Mouse (Mus musculus) embryonic facial prominence, embryonic 14.5 days (tissue): ENCODE results near the gene Sag. TPM values are rescaled to one million over a fixed set of nuclear protein-coding genes. Genes with fewer than 3 reads are reported as not detected.

Source experiments
- ATAC-seq: fragments of 200-750 bp; cut with Nextera tagmentation; 2 replicates; pipeline ENCODE4 v1.8.0; 2017; ENCODE audit warnings: low read depth, moderate number of reproducible peaks, moderate TSS enrichment
- DNase-seq: peaks from one replicate; pipeline ENCODE4 v3.0.0-alpha.2; 2015; ENCODE audit warnings: low spot score
- H3K27ac ChIP-seq: fragments of 300-500 bp; sonication (generic); replicated peaks from 2 replicates; pipeline ENCODE4 v1.5.1; 2014; ENCODE audit warnings: low read depth, mild to moderate bottlenecking, low read length, moderate library complexity
- H3K27me3 ChIP-seq: fragments of 300-500 bp; sonication (generic); replicated peaks from 2 replicates; pipeline ENCODE4 v1.6.1; 2014; ENCODE audit warnings: low read length; ENCODE audit not compliant: control insufficient read depth, insufficient read depth
- H3K36me3 ChIP-seq: fragments of 300-500 bp; sonication (generic); 2 replicates; pipeline ENCODE4 v1.6.1; 2014; ENCODE audit warnings: low read length, mixed read lengths; ENCODE audit not compliant: control insufficient read depth, insufficient read depth
- H3K4me1 ChIP-seq: fragments of 300-500 bp; sonication (generic); 2 replicates; pipeline ENCODE4 v1.6.1; 2014; ENCODE audit warnings: antibody characterized with exemption, low read length; ENCODE audit not compliant: control insufficient read depth, insufficient read depth
- H3K4me2 ChIP-seq: fragments of 300-500 bp; sonication (generic); 2 replicates; pipeline ENCODE4 v1.6.1; 2014; ENCODE audit warnings: low read depth, mild to moderate bottlenecking, low read length, moderate library complexity, mixed read lengths
- H3K4me3 ChIP-seq: fragments of 300-500 bp; sonication (generic); 2 replicates; pipeline ENCODE4 v1.5.1; 2014; ENCODE audit warnings: low read depth, mild to moderate bottlenecking, low read length
- H3K9ac ChIP-seq: fragments of 300-500 bp; sonication (generic); 2 replicates; pipeline ENCODE4 v1.6.1; 2014; ENCODE audit warnings: low read depth, mild to moderate bottlenecking, low read length, moderate library complexity, mixed read lengths
- H3K9me3 ChIP-seq: fragments of 300-500 bp; sonication (generic); 2 replicates; pipeline ENCODE4 v1.6.1; 2016; ENCODE audit warnings: low read length; ENCODE audit not compliant: control insufficient read depth
- WGBS: fragments of 180-500 bp; shearing (Covaris S2); extraction: QIAGEN DNeasy Blood & Tissue Kit; methylation state at CpG from one replicate; pipeline ENCODE4 v1.1.7; 2014; 5-methylcytosine and 5-hydroxymethylcytosine counted together
- polyA plus RNA-seq: library from polyadenylated mRNA; unstranded; fragments of >200 nt; fragmentation: Nextera tagmentation; extraction: Ambion mirVana; gene quantifications from 2 replicates; pipeline ENCODE4 v1.2.1, GENCODE M21; 2014

Gene Sag
- 2.1 and 2.4 TPM in 2 replicates for polyA plus RNA-seq

DNA sequence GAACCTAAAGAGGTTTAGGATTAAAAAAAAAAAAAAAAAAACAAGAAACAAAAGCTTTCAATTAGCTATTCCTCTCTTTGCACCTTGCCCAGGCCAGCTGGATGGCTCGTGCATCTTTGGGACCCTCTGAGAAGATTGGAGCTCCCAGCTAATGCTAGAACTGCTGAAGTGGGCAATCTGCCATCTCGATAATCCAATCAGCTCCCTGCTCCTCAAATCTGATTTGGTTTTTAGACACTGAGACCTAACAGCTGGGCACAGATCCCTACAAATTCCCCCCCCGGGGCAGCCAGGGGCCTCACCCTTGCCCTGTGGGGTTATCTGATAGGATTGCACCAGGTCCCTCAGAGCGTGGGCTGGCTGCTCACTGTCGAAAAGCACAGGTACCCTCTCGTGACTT lies at the start of gene Sag:
Gene Sag (plus strand): TSS at position 105 of the 400 bp plus-strand sequence.
- Histone ChIP-seq H3K36me3 (no peaks in the 10 kb centered on the region), H3K4me2 (no peak within 1 kb of the TSS), H3K9me3 (no peaks in the 10 kb centered on the region), H3K4me3 (no peak within 1 kb of the TSS), H3K4me1 (no peaks in the 10 kb centered on the region), H3K9ac (no peak within 1 kb of the TSS), H3K27me3 (no peaks in the 10 kb centered on the region), H3K27ac (0 out of 2 replicates have a peak within 1 kb of the TSS, but pooled peaks have one; percentile 15)
- DNase-seq, result peak; percentile 20
- ATAC-seq, result no peak; the same call in 1 of the 2 replicates
- 55% methylated on average over 6 of the region's 6 CpGs for WGBS

DNA sequence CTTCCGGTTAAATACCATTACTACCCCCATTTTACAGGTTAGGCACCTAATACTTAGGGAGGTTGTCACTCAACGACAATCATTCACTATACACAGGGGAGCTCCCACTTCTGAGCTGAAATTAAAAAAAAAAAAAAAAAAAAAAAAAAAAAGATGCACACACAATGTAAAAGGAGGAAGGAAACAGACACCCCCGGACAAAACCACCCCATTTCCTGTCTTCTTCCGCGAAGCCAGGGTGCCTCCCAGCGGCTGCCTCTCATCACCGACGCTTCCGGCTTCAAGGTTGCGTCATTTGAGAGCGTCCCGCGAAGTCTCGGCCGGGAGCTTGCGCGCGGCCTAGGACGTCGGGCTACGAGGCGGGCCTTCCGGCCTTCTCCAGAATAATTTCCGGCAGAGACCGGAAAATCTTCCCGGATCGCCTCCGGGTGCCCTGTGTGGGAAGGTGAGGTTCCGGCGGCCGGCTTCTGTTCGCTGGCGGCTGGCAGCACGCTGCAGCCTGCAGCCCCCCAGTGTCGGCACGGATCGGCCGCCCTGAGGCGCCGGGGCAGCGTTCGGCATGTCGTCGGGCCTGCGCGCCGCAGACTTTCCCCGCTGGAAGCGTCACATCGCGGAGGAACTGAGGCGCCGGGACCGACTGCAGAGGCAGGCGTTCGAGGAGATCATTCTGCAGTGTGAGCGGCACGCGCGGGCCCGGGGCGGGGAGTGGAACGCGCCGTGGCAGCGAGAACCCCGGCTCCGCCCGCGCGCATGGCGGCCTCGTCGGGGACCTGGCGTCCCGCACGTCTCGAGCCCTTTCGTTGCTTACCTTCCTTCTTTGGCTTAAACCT lies 47.6 kb upstream of the Sag start, which contains the start of gene Atg16l1:
Gene Atg16l1 (plus strand): TSS at position 230 of the 830 bp plus-strand sequence.
- peak within 1 kb of the TSS; percentile 69 for H3K4me2 ChIP-seq
- 2% methylated on average over 42 of the region's 79 CpGs for WGBS
- 0 out of 2 replicates have a peak, but pooled peaks cover 8% of the 10 kb centered on the region for H3K4me1 ChIP-seq
- peak within 1 kb of the TSS; percentile 93 for H3K27ac ChIP-seq
- no peaks in the 10 kb centered on the region for H3K27me3 ChIP-seq
- H3K9me3 ChIP-seq, result no peaks in the 10 kb centered on the region
- H3K36me3 ChIP-seq, result peaks cover 14% of the 10 kb centered on the region
- ATAC-seq, result peak; percentile 99
- DNase-seq, result peak; percentile 99
- peak within 1 kb of the TSS; percentile 97 for H3K4me3 ChIP-seq
- peak within 1 kb of the TSS; percentile 97 for H3K9ac ChIP-seq

DNA sequence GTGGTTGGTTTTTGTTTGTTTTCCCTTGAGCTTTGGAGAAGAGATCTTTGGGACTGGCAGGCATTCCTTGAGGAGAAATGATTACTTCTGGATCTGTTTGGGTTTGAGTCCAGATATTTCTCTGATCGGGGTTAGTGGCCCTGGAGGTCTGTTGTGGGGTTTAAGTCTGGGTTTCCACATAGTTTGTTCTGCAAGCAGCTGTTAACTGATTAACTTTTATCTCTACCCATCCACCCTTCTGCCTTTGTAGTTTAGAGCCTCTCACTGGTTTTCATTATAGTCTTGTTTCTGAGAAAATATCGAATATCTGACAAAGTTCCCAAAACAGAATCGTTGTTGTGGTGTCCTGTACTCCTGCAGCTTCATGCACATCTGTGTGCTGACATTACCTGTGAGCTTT lies 39.7 kb upstream of the Sag start:
- Histone ChIP-seq H3K4me3 (no peak overlapping the region), H3K4me2 (no peak overlapping the region), H3K27me3 (no peaks in the 10 kb centered on the region), H3K36me3 (peaks cover 92% of the 10 kb centered on the region), H3K9me3 (no peaks in the 10 kb centered on the region), H3K9ac (no peak overlapping the region), H3K27ac (no peak overlapping the region), H3K4me1 (no peaks in the 10 kb centered on the region)
- DNase-seq (no peak), ATAC-seq (no peak)
- 83% methylated on average over 3 of the region's 3 CpGs for WGBS

DNA sequence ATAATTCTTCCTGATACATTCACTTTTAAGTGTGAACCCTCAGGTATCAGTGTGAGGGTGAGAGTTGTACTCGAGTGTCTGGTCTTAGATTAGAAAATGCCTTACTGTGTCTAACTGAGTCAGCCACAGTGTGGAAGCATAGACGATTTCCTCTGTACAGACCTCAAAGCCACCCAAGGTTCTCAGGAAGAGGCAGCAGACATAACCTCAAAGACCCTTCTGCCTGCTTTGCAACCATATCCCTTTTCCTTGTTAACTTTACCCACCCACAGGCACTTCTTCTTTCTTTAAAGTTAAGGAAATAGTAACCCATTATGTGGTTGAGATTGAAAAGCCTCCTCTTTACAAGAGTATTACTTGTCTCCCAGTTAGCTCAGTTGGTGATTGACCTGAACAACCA lies 37.7 kb upstream of the Sag start:
- no peaks in the 10 kb centered on the region for H3K4me1 ChIP-seq
- no peaks in the 10 kb centered on the region for H3K9me3 ChIP-seq
- H3K9ac ChIP-seq, result no peak overlapping the region
- no peak overlapping the region for H3K4me2 ChIP-seq
- H3K4me3 ChIP-seq, result no peak overlapping the region
- peaks cover 97% of the 10 kb centered on the region for H3K36me3 ChIP-seq
- WGBS, result 91% methylated on average over 2 of the region's 2 CpGs
- no peak for ATAC-seq
- H3K27me3 ChIP-seq, result no peaks in the 10 kb centered on the region
- DNase-seq, result no peak
- H3K27ac ChIP-seq, result no peak overlapping the region

DNA sequence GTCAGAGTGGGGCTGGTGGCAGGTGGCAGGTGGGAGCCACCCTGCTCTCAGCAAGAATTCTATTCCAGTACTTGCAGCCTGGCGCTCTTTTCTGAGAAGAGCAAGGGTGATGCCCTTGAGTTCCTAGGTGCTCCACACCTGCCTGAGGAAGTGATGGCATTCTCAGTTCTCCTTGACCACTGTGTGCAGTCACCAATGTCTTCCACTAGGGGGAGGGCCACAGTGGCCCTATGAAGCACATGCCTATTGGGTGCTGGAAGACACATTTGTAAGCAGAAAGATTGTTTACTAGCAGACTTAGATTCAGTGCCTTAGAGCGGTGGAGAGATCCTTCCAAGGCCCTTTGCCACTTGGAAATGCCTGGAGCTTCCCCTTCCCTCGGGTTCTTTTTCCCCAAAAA lies 37.2 kb upstream of the Sag start:
- no peaks in the 10 kb centered on the region for H3K27me3 ChIP-seq
- DNase-seq, result no peak
- 100% methylated on average over 3 of the region's 3 CpGs for WGBS
- H3K27ac ChIP-seq, result no peak overlapping the region
- no peaks in the 10 kb centered on the region for H3K9me3 ChIP-seq
- peaks cover 97% of the 10 kb centered on the region for H3K36me3 ChIP-seq
- no peak overlapping the region for H3K9ac ChIP-seq
- no peak overlapping the region for H3K4me2 ChIP-seq
- no peaks in the 10 kb centered on the region for H3K4me1 ChIP-seq
- no peak overlapping the region for H3K4me3 ChIP-seq
- ATAC-seq, result no peak

DNA sequence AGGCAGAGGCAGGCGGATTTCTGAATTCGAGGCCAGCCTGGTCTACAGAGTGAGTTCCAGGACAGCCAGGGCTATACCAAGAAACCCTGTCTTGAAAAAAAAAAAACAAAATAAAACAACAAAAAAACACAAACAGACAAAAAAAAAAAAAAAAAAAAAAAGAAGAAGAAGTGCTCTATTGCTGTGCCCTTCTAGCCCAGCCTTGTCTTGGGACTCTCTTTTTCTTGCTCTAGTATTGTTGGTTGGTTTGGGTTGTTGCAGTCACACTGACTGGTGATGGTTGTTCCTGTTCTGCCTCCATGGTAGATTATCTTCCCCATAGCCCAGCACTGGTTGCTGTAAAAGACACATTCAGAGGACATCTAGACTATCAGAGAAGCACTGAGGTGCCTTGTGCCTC lies 34.2 kb upstream of the Sag start:
- ATAC-seq (no peak), DNase-seq (no peak)
- no peak overlapping the region for H3K4me3 ChIP-seq
- H3K27me3 ChIP-seq, result no peaks in the 10 kb centered on the region
- peaks cover 95% of the 10 kb centered on the region for H3K36me3 ChIP-seq
- 95% methylated on average over 2 of the region's 2 CpGs for WGBS
- H3K4me1 ChIP-seq, result no peaks in the 10 kb centered on the region
- H3K27ac ChIP-seq, result no peak overlapping the region
- no peaks in the 10 kb centered on the region for H3K9me3 ChIP-seq
- no peak overlapping the region for H3K4me2 ChIP-seq
- no peak overlapping the region for H3K9ac ChIP-seq

DNA sequence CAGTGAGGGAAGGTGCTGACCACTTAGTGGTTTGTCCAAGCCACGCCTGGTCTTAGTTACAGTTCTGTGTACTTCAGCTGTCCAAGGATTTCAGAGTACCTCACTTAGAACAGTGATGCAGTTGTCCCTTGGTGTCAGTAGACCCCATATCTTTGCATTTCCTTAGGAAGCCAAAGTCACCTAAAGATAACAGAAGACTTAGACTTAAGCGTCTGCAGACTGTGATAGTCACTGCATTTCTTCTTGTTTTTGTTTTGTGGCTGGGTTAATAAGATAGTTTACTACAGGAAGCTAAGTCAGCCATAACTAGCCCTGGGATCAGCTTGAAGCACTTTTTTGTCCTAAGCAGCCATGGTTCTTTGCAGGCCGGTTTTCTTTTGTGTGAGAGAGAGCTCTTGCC lies 33.0 kb upstream of the Sag start:
- Histone ChIP-seq H3K27me3 (no peaks in the 10 kb centered on the region), H3K4me3 (no peak overlapping the region), H3K4me2 (no peak overlapping the region), H3K9ac (no peak overlapping the region), H3K4me1 (no peaks in the 10 kb centered on the region), H3K27ac (no peak overlapping the region), H3K9me3 (no peaks in the 10 kb centered on the region), H3K36me3 (peaks cover 95% of the 10 kb centered on the region)
- ATAC-seq (no peak), DNase-seq (no peak)
- WGBS, result 91% methylated on average over 3 of the region's 3 CpGs

DNA sequence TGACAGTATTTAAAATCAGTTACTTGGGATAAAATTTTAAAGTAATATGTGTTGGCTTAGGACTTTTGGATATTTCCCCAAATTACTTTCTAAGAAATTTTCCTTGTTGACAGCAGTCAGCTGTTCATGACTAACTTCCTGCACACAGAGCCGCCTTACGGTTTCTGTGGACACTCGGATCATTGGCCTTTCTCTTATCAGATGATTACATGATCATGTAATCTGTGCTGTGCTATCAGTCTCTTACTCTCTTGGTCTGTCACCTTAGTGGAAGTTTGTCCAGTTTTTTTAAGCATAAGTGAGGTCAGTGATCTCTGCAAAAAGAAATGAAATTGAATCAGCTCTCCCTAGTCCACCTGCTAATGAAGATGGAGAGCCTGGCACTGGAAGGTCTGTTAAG lies 31.8 kb upstream of the Sag start:
- Histone ChIP-seq H3K9ac (no peak overlapping the region), H3K9me3 (no peaks in the 10 kb centered on the region), H3K4me3 (no peak overlapping the region), H3K27me3 (no peaks in the 10 kb centered on the region), H3K4me1 (no peaks in the 10 kb centered on the region), H3K36me3 (peaks cover 95% of the 10 kb centered on the region), H3K27ac (no peak overlapping the region), H3K4me2 (no peak overlapping the region)
- DNase-seq (no peak), ATAC-seq (no peak)
- 97% methylated on average over 3 of the region's 3 CpGs for WGBS

DNA sequence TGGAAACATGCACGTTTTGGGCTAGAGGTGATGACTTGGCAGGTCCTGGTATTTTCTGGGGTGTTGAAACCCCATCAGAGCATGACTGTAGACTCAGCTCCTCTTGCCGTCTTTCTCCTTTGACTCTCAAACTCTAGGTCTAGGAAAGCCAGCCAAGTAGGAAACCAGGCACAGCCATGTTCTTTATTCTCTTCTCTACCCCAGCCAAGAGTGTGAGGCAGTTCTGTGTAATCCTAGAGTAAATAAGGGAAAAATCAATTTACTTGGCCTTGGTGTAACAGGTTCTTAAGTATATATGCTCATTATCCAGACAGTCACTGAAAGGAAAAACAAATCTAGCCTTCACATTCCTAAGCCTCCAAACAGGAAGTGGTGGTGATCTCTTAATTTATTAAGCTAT lies 30.1 kb upstream of the Sag start:
- DNase-seq (no peak), ATAC-seq (no peak)
- H3K4me3 ChIP-seq, result no peak overlapping the region
- no peak overlapping the region for H3K4me2 ChIP-seq
- H3K27ac ChIP-seq, result no peak overlapping the region
- 76% methylated on average over 2 of the region's 2 CpGs for WGBS
- H3K4me1 ChIP-seq, result no peaks in the 10 kb centered on the region
- no peak overlapping the region for H3K9ac ChIP-seq
- peaks cover 94% of the 10 kb centered on the region for H3K36me3 ChIP-seq
- no peaks in the 10 kb centered on the region for H3K27me3 ChIP-seq
- H3K9me3 ChIP-seq, result no peaks in the 10 kb centered on the region
